Mouse (Mus musculus): ENCODE data around the gene Dnajc5g. TPM values are rescaled to one million over a fixed set of nuclear protein-coding genes. Genes with fewer than 3 reads are reported as not detected.

Gene Dnajc5g
- polyA plus RNA-seq, 1 experiment from 2014 or later = not detected

DNA sequence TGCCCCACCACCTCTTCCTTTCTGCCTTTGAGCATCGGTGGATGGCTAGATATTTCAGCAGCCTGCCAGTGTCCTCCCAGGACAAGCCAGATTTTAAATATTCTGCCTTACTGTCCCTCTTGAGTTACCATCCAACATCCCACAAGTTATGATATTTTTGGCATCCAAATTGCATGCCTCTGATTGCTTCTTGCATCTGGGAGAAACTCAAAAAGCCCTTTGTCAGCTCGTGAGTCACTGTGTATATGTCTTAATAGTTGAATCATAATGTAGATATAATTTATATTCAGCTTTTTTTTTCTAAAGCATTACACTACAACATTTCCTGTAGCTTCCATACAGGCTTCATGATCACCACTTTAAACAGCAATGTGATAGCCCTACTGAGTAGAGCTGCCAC, 19.0 kb upstream of the Dnajc5g start:
- Histone ChIP-seq H3K4me3 (no peak overlapping the region), H3K36me3 (replicated peaks) (no peaks in the 10 kb centered on the region), H3K27ac (no peak overlapping the region), H3K9me3 (no peaks in the 10 kb centered on the region), H3K4me1 (peaks cover 33% of the 10 kb centered on the region), H3K27me3 (ENCODE audit: poor library complexity, severe bottlenecking) (peaks cover 77% of the 10 kb centered on the region)
- 81% methylated on average over 2 of the region's 2 CpGs for WGBS
- DNase-seq (ENCODE audit: extremely low spot score, low spot score) = no peak

DNA sequence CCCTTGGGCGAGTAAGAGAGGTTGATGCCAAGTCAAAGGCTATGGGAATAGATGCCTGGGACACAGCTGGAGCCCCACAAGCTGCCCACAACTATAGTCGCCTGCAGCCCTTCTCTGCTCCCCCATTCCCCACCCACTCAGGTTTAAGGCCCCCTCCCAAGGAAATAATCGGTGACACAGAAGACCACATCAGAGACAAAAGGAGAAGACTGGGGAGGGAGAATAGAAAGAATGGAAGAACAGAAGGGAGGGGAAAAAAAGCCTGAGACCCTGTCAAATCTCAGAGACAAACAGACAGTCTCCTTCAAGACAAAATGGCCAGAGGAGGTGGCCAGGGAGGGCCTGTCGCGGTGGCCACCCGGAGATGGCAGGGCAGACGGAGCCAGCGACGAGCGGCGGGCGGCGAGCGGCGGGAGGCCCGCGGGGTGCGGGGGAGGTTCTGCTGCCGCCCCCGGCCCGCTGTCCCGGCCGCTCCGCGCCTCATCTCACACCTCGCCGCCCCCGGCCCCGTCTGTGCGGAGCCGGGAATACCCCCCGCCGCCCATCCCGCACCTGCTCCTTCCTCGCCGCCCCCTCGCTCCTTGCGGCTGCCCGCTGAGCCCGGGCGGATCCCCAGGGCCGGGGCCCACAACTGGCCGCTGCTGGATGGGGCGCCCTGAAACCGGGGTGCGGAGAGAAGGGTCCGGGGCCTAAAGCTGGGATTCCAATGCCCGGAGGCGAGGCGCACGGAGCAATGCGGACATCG, 13.7 kb upstream of the Dnajc5g start:
- Histone ChIP-seq H3K27ac (0 out of 2 replicates have a peak overlapping the region, but pooled peaks have one; percentile 11), H3K9me3 (no peaks in the 10 kb centered on the region)

DNA sequence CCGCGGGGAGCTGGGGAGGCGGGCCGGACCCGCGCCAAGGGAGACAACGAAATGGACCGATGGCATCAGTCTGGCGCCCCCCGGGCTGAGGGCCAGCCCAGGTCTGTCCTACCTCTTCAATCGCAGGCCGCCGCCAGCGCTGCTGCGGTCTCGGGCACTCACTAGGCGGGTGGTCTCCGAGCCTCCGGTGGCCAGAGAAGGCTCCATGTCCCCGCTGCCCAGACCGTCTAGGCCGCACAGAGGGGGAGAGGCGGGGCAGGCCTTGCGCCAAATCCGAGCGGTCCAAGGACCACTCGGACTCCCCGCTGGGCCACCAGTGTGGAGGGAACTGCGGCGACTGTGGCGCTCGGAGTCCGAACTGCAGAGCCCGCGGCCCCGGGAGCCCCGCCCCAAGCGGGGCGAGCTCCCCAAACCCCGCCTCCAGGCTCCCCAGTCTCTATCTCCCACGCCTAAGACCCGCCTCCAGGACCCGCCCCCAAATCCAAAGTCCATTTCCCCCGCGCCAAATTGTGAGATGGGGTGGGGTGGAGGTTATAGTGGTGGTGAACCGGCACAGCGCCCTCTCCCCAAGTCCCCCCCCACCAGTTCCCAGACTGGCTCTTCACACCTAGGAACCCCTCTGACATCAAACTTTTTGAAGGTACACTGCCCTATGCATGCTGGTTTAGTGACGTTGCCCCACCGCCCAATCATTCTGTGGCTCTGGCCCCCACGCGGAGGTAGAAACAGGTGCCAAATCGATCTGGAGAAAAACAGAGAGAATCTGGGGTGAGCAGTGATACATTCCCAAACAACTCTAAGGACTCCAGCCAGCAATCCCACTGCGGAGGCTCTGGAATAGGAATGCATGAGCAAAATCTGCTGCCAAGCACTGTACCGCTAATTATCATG, 12.7 kb upstream of the Dnajc5g start:
- 0 out of 2 replicates have a peak overlapping the region, but pooled peaks have one; percentile 11 for H3K27ac ChIP-seq

More for the DNA sequence above, 13.7 kb upstream of the Dnajc5g start:
- no peak for DNase-seq (ENCODE audit: extremely low spot score, low spot score)
- peaks cover 100% of the 10 kb centered on the region for H3K27me3 ChIP-seq (ENCODE audit: poor library complexity, severe bottlenecking)
- 2% methylated on average over 45 of the region's 53 CpGs for WGBS
- H3K36me3 ChIP-seq (replicated peaks) = no peaks in the 10 kb centered on the region
- H3K4me1 ChIP-seq = peaks cover 44% of the 10 kb centered on the region
- H3K4me3 ChIP-seq = peak overlapping the region; percentile 52

DNA sequence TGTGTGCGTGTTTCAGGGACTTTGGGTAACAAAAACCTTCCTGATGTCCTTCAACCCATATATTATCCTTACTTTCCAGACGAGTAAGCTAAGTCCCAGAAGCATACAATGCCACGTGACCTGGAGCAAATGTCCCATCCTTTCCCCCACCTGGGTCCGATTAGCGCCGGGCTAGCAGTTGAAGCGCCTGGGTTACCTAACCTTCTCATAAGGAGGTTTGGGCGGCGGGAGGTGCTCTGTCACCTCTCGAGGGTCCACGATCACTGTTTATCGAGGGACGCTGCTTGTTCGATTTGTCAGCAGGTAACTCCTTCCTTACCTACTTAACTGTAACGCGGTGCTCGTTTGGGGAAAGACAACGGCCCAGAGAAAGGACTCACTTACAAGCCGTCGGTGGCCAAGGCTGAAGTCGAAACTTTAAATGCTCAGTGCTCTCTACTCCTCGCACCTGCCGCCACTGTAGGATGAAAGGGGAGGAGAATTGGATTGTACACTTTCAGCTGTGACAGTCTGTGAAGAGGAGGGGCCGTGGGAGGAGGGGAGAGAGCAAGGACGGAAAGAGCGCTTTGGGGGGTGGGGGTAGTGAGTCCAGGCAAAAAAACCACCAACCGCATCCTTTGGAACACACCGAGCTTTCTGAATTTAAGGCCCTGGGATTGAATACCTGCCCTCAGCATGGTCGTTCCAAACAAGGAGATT, 11.8 kb upstream of the Dnajc5g start:
- WGBS = 2% methylated on average over 29 of the region's 29 CpGs
- H3K36me3 ChIP-seq (replicated peaks) = no peaks in the 10 kb centered on the region
- peak overlapping the region; percentile 52 for H3K4me3 ChIP-seq
- peak; percentile 49 for DNase-seq (ENCODE audit: extremely low spot score, low spot score)
- H3K27ac ChIP-seq = no peak overlapping the region
- peaks cover 44% of the 10 kb centered on the region for H3K4me1 ChIP-seq
- H3K27me3 ChIP-seq (ENCODE audit: poor library complexity, severe bottlenecking) = peaks cover 100% of the 10 kb centered on the region
- H3K9me3 ChIP-seq = no peaks in the 10 kb centered on the region

More for the DNA sequence above, 12.7 kb upstream of the Dnajc5g start:
- H3K4me1 ChIP-seq = peaks cover 44% of the 10 kb centered on the region
- under 1% methylated on average over 54 of the region's 54 CpGs for WGBS
- peaks cover 100% of the 10 kb centered on the region for H3K27me3 ChIP-seq (ENCODE audit: poor library complexity, severe bottlenecking)
- H3K9me3 ChIP-seq = no peaks in the 10 kb centered on the region
- peak overlapping the region; percentile 52 for H3K4me3 ChIP-seq
- no peaks in the 10 kb centered on the region for H3K36me3 ChIP-seq (replicated peaks)
- DNase-seq (ENCODE audit: extremely low spot score, low spot score) = no peak

DNA sequence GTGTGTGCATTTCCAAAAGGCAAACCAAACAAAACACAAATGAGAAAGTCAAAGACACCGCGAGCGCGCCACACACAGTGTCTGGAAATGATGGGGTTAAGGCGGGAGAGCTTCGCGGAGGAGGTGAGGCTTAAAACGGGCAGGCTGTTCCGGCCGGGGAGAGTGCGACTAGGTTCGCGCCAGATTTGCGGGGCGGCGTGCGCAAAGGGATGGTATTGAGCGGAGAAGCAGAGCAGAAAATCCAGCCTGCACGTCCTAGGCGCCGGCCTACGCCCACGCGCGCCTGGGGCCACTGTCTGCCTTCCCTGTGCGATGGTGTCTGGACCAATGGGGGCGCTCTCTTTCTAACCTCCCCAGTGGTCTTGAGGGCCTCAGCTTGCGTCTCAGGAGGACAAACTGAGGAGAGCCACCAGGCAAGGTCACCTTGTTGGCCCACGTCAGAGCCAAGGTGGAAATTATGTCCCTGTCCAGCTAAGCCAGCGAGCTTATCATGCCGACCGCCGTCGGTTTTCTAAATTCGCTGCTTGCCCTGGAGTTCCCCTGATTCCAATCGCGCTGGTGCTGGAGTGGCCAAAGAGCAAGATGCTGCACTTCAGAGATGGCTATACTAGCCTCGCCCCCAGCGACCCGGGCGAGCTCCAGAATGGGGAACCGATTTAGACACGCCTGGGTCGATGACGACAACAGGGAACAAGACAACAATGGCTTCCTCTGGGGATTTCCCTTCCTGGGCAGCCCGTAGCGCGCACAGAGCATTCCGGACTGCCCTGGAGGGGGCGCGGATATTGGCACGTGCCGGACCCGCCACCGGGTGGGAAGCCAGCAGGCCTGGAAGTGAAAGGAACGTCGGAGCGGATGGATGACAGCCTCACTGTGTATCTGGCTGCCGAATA, 11.0 kb upstream of the Dnajc5g start:
- Histone ChIP-seq H3K27ac (no peak overlapping the region), H3K27me3 (ENCODE audit: poor library complexity, severe bottlenecking) (peaks cover 94% of the 10 kb centered on the region), H3K4me1 (peaks cover 44% of the 10 kb centered on the region), H3K36me3 (replicated peaks) (no peaks in the 10 kb centered on the region), H3K9me3 (no peaks in the 10 kb centered on the region), H3K4me3 (peak overlapping the region; percentile 52)
- under 1% methylated on average over 59 of the region's 59 CpGs for WGBS
- DNase-seq (ENCODE audit: extremely low spot score, low spot score) = peak; percentile 46

DNA sequence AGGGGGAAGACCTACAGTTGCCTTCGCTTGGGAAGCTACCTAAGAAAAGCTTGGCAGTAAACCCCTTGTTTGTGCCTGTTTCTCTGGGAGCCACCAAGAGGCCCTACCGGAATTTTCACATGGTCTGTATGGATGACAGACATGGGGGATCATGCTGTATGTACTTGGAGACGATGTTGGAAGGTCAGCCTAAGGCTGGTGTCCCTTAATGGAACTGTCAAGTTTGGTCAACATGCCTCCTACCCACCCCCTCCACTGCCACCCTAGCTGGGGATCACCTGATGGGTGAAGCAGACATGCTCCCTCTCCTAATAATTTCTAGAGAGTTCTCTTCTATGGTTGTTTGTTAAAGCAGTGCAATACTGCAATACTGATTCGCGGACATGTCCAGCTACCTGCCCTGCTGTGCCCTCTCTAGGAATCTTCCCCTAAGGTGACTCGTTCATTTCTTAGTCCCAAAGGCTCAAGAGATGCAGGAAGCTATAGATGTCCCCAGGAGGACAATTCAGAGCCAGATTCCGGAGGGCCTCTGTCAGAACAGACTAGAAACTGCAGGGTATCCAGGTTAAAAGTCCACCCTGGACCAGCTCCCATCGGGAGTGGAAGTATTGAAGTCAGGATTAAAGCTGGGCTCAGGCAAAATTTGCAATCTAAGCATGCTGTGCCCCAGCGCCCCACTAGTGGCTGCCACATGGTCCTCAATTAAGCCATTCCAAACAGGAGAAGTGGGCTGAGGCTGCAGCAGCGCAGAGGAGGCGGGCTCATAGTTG, 10.2 kb upstream of the Dnajc5g start:
- DNase-seq (ENCODE audit: extremely low spot score, low spot score) = no peak
- WGBS = 26% methylated on average over 11 of the region's 11 CpGs
- Histone ChIP-seq H3K4me1 (peaks cover 44% of the 10 kb centered on the region), H3K9me3 (no peaks in the 10 kb centered on the region), H3K27me3 (ENCODE audit: poor library complexity, severe bottlenecking) (peaks cover 85% of the 10 kb centered on the region), H3K27ac (no peak overlapping the region), H3K36me3 (replicated peaks) (no peaks in the 10 kb centered on the region), H3K4me3 (peak overlapping the region; percentile 52)

DNA sequence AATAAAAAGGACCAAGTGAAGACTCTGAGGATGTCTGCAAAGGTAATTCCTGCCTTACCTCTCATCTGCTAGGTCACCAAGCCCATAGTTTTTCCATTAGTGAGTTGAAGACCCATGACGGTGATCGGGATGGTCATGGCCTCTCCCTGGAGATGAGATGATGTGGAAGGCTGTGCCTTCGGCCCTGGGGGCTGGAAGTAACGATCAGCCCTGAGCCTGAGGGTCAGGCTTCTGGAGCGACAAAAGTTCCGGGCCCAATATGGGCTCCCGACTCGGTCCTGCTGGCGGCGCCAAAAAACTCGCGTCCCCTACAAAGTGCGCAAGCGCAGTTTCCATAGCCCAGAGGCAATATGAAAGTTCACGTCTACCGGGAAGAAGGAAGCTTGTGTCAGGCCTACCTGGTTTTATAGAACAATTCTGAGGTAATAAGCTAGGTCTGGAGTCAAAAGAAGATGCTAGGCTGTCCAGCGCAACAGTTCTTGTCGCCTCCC, 2.0 kb downstream of the Dnajc5g start, which contains the start of gene Slc30a3:
Gene Slc30a3 (minus strand): TSS at position 238 of the 491 bp plus-strand sequence.
- no peaks in the 10 kb centered on the region for H3K9me3 ChIP-seq
- no peak within 1 kb of the TSS for H3K27ac ChIP-seq
- no peaks in the 10 kb centered on the region for H3K27me3 ChIP-seq (ENCODE audit: poor library complexity, severe bottlenecking)
- no peaks in the 10 kb centered on the region for H3K4me1 ChIP-seq
- no peak within 1 kb of the TSS for H3K4me3 ChIP-seq
- no peaks in the 10 kb centered on the region for H3K36me3 ChIP-seq (replicated peaks)
- 93% methylated on average over 18 of the region's 18 CpGs for WGBS
- no peak for DNase-seq (ENCODE audit: extremely low spot score, low spot score)

DNA sequence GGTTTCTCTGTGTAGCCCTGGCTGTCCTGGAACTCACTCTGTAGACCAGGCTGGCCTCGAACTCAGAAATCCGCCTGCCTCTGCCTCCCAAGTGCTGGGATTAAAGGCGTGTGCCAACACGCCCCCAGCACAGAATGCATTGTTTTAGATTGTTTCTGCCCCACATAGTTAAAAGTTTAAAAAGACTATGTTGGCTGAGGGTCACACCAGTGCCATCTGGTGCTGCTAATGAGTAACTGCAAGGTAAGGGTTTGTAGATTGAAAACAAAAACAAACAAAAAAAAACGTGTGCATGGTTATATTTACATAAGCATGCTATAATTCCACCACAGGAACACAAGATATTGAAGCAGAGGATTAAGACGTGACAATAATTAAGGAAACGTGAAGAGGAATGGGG, 4.7 kb downstream of the Dnajc5g start:
- WGBS = 42% methylated on average over 7 of the region's 7 CpGs
- Histone ChIP-seq H3K4me3 (no peak overlapping the region), H3K4me1 (no peaks in the 10 kb centered on the region), H3K36me3 (replicated peaks) (no peaks in the 10 kb centered on the region), H3K27ac (no peak overlapping the region), H3K27me3 (ENCODE audit: poor library complexity, severe bottlenecking) (no peaks in the 10 kb centered on the region), H3K9me3 (no peaks in the 10 kb centered on the region)
- no peak for DNase-seq (ENCODE audit: extremely low spot score, low spot score)

DNA sequence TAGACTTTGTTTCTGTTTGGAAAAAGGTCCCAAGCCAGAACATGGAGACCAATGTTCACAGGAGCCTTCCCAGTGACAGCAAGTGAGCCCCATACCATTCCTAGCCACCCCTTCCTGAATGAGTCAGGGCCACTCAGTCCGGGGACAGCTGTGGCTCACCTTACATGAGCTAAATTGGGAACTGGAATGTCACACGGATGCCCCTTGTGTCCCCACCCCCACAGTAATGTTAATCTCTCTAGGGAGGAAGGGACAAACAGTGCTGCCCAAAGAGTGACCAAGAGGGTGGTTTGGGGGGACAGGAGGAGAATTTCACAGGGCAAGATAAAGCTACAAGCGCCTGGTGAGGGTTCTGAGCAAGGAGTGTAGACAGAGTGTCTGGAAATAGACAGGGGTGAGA, 10.3 kb downstream of the Dnajc5g start, which contains the start of gene Trim54:
Gene Trim54 (plus strand): TSS at position 359 of the 400 bp plus-strand sequence.
- 53% methylated on average over 3 of the region's 3 CpGs for WGBS
- Histone ChIP-seq H3K27me3 (ENCODE audit: poor library complexity, severe bottlenecking) (peaks cover 9% of the 10 kb centered on the region), H3K4me3 (no peak within 1 kb of the TSS), H3K27ac (no peak within 1 kb of the TSS), H3K4me1 (no peaks in the 10 kb centered on the region), H3K36me3 (replicated peaks) (no peaks in the 10 kb centered on the region), H3K9me3 (no peaks in the 10 kb centered on the region)
- DNase-seq (ENCODE audit: extremely low spot score, low spot score) = no peak

DNA sequence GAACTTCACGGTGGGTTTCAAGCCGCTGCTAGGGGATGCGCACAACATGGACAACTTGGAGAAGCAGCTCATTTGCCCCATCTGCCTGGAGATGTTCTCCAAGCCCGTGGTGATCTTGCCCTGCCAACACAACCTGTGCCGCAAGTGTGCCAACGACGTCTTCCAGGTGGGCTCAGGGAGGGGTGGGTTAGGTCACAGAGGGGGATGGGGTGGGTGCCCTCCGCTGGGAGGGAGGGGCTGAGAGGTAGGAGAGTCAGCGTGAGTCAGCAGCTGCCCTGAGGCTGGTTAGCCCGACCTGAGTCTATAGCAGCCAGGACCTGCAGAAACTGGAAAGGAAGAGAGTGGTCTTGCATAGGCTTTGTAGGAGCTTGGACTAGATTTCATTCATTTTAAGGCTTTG, 10.8 kb downstream of the Dnajc5g start:
- no peaks in the 10 kb centered on the region for H3K4me1 ChIP-seq
- WGBS = 28% methylated on average over 10 of the region's 10 CpGs
- no peak overlapping the region for H3K27ac ChIP-seq
- DNase-seq (ENCODE audit: extremely low spot score, low spot score) = no peak
- no peak overlapping the region for H3K4me3 ChIP-seq
- peaks cover 9% of the 10 kb centered on the region for H3K27me3 ChIP-seq (ENCODE audit: poor library complexity, severe bottlenecking)
- no peaks in the 10 kb centered on the region for H3K36me3 ChIP-seq (replicated peaks)
- H3K9me3 ChIP-seq = no peaks in the 10 kb centered on the region

DNA sequence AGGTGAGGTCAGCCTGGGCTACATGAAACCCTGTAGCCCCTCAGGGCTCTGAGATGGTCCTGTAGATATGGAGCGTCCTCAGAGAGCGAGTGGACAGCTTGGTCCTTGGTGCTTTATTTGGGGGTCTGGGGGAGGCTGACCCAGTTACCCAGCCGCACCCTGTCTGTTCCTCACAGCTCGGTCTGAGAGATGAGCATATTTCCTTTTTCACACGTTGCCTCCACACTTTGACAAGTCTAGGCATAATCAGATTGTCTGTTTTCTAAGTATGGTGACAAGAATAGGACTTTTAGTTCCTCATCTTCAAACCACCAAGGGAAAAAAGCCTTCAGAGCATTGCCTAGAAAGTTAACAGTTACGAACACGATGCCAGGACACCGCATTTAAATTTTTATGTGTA, 15.0 kb downstream of the Dnajc5g start:
- H3K36me3 ChIP-seq (replicated peaks) = no peaks in the 10 kb centered on the region
- H3K4me1 ChIP-seq = no peaks in the 10 kb centered on the region
- 90% methylated on average over 8 of the region's 8 CpGs for WGBS
- no peaks in the 10 kb centered on the region for H3K9me3 ChIP-seq
- H3K4me3 ChIP-seq = no peak overlapping the region
- no peak overlapping the region for H3K27ac ChIP-seq
- peaks cover 9% of the 10 kb centered on the region for H3K27me3 ChIP-seq (ENCODE audit: poor library complexity, severe bottlenecking)
- DNase-seq (ENCODE audit: extremely low spot score, low spot score) = no peak

All from forebrain, embryonic 10.5 days (tissue).